Mouse (Mus musculus): ENCODE results near the gene Duxbl3.
"Not testable (repeated sequence)": the region's sequence is repeated elsewhere in the genome, so short reads cannot be mapped to it uniquely, and the experiment has no call there.

Duxbl3 gene

DNA sequence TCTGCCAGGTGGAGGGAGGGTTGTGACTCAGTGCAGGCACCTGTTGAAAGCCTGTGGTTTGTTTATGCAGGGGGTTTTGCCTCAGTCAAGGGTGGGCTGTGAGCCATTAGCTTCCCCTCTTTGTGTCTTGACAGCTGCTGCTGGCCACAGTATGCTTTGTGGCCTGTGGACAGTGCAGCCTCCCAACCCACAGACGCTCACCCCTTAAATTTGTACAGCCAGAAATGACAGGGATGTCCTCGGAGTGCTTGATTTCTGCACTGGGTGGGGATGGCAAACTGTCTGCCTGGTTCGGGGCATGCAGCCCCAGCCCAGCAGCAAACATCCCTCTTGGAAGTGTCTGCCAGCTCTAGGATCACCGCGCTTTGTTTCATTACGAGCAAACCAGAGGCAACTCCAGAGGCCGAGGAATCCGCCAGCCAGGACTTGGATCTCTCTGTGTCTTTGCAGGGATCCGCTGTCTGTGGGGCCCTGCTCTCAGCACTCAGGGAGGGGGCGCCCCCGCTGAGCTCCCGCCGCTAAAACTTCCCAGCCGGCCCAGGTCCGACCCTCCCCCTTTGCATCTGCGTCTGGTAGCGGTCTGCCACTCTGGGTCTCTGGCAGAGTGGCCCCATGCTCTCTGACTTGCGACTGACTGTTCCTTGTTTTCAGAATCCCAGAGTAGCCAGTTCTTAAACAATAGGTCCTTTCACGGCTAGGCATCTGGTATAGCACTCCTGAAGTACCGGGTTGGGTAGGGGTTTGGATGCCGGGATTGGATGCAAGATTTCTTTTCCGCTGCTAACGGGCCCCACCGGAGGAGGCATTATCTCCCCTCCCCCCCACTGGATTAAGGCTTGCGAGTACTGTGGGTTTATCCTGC, at the start of gene Duxbl3:
Duxbl3 (plus strand) TSS at position 207 of the 862 bp plus-strand sequence.
- not testable (repeated sequence) for DNase-seq (ENCODE audit: low spot score)

DNA sequence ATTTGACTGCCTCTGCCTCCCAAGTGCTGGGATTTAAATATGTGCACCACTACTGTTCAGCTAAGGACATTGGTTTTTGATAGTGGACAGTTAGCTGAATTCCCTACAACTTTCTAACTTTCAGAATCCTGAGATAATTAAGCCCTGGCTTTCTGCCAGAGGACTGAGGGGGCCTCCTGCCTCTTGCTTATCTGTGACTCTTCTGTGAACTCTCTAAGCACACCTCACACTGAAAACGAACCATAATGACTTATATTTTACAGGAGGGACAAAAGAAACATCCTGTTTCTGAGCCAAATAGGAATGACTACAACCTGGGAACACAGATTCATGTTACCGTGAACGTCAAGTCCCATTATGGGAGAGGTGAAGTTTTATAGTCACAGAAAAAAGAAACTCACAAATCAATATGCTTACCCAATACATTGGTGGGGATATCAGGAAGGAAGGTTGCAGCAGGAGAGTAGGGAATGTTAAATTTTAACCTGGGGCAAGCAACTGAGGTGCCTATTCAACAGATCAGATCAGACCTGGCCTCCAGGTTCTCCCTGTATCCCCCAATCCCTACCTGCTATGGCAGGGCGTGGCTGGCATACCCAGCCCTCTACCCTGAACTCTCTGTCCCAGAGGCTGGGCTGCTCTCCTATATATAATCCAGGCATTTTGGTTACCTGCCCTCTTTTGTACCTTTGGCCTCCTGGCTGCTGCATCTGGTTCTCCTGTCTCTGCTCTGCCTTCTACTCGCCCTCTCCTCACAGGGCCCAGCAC, 41.3 kb upstream of the Duxbl3 start:
- DNase-seq (ENCODE audit: low spot score) = not testable (repeated sequence)

DNA sequence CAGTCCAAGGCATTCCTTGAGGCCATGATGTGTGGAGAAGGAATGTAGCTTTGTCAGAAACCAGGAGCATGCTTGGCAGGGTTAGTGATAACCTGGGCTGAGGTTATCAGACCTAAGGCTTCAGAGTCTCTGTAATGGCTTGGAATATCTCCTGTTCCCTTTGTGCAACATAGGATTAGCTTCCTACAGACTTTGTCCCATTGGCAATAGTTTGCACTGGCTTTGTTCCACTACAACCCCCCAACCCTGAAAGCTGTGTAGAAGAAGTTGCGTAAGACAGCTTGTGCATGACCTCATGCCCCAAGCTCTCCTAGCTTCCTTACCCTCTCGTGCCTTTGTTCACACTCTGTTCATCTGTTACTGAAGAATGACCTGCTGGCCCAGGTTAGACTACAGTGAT, 20.6 kb upstream of the Duxbl3 start:
- not testable (repeated sequence) for DNase-seq (ENCODE audit: low spot score)

DNA sequence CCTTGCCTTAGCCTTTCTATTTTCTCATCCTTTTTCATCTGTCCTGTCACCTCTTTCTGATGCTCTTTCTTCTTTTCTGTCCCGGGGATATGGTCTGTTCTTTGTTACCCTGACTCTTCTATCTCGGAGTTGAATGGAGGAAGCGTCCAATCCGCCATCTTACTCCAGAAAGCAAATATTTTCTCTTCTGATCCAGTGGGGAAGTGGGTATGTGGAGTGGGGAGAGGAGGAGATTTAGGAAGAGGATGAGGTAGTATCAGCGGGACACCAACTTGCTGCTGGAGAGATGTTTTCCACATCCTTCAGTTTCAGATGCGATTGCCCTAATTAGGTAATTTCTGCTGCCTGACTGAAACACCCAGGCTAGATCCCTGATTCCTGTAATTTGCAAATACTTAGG, 967 bp downstream of the Duxbl3 start:
- not testable (repeated sequence) for DNase-seq (ENCODE audit: low spot score)

DNA sequence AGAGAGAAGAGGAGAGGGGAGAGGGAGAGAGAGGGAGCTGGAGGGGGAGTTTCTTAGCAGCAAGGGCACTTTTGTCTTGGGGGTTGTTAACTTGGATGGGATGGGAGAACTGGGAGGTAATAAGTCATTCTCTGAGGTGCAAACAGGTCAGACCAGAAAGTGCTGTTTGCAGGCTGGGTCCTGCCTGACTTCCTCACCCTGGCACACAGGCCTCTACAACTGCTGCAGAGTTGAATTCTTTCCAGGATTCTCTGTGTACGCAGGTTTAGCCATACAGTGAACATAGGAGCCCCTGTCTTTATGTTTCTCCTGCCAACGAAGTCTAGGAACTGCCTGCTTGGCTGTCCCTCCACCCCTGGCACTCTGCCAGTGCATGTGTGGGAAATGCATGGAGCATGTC, 29.0 kb downstream of the Duxbl3 start:
- DNase-seq (ENCODE audit: low spot score) = not testable (repeated sequence)

DNA sequence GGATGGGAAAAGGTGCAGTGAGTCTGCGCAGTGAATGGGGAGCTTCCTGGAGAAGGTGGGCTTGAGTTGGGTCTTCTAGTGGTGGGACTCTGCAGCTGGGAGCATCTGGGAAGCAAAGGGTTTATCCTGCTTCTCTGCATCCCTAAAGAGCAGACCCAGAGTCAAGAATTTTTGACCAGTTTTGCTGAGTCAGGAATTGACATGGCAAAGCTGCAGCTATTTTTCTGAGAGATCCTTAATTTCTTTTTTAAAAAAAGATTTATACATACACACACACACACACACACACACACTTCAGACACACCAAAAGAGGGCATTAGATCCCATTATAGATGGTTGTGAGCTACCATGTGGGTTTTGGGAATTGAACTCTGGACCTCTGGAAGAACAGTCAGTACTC, 36.1 kb downstream of the Duxbl3 start:
- no peak for DNase-seq (ENCODE audit: low spot score)

DNA sequence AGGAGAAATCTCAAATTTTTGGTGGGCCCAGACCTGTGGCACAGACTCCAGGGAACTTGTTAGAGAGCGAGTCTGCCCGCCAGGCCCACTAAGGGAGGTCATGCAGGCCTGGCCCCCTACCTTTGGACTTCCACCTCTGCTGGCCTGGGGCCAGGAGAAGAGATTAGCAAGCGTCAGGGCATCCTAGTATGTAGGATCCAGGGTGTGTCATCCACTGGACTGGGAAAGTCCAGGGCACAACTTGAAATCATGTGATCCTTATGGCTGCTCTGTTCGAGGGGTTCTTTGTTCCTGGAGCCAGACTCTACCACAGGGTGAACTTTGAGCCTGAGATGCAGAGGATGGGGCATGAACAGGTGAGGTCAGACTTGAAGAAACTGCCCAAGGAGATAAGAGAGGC, 39.3 kb downstream of the Duxbl3 start:
- no peak for DNase-seq (ENCODE audit: low spot score)

DNA sequence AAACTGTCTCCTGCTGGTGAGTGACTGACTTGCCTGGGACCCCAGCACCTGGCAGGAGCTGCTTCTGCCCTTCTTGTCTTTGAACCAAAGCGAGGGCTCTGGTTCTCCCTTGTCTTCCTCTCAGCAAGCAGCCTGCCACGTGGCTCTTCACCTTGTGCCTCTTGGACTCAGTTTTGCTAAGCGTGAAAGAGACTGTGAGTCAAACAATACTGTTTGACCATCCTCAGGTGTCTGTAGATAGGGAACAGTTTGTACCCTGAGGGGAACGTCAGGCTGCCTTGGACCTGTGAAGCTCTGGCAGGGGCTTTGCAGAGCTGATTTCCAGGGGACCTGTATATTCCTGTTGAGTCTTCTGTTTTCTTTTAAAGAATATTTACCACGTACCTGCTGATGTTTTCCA, 39.7 kb downstream of the Duxbl3 start:
- no peak for DNase-seq (ENCODE audit: low spot score)

DNA sequence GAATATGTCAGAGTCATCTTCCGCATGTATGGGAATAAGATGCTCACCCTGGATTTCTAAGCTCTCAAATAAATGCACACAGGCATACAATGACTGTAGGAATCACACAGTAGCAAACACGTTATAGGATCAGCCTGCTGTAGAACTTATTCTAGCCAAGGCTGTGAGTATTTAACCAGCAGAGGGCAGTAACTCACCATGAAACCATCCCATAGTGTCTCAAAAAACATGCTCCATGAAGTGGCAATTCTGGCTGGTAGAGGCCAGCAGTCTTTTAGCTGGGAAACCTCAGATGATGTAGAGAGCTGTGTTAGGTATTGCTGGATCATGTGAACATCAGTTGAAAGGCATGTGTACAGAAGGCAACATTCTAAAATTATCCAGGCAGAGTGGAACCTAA, 45.3 kb downstream of the Duxbl3 start:
- DNase-seq (ENCODE audit: low spot score) = peak; percentile 75

DNA sequence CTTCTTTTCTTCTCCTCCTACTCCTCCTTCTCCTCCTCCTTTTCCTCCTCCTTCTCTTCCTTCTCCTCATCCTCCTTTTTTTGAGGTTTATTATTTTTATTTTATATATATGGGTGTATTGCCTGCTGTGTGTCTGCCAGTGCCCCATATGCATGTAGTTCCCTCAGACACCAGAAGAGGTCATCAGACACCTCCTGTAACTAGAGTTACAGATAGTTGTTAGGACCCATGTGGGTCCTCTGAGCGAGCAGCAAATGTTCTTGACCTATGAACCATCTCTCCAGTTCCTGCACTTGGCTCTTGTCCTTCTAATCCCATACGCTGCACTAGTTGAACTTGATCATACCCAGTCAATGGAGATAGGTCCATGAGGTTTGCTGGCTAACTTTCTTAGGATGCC, 48.3 kb downstream of the Duxbl3 start:
- peak; percentile 13 for DNase-seq (ENCODE audit: low spot score)

DNA sequence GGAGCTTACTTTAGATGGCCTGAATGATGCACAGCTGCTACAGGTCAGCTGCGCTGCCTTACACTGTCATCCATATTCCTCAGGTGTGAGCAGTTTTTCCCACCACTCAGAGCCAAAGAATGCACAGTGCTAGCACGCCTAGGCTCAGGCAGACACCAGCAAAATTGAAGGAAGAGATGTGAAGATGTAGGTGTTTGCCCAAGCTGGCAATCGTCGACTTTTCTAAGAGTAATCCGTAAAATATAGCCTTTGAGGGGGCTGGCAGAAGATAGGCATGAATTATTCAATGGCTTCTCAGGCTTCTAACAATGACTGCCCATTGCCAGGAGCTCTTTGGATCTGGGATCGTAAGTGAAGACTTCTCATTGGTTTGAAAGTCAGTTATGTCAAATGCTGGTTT, 51.1 kb downstream of the Duxbl3 start:
- no peak for DNase-seq (ENCODE audit: low spot score)

DNA sequence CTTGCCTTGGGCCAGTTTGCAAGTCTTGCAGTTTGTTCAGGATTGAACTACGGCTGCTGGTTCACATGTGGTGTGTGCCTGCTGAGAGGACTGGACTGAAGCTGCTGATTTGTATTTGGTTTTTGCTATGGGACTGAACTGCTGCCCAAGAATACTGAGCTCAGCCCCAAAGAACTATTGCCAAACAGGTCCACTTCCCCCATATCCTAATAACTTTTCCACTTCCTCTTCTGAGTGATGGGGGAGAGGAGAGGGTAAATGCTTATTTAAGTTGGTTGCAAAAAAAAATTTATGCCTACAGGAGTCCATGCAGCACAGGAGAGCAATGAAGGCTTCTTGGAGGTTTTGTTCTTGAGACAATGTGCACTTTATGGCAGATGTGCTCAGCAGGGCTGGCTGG, 51.7 kb downstream of the Duxbl3 start:
- no peak for DNase-seq (ENCODE audit: low spot score)

DNA sequence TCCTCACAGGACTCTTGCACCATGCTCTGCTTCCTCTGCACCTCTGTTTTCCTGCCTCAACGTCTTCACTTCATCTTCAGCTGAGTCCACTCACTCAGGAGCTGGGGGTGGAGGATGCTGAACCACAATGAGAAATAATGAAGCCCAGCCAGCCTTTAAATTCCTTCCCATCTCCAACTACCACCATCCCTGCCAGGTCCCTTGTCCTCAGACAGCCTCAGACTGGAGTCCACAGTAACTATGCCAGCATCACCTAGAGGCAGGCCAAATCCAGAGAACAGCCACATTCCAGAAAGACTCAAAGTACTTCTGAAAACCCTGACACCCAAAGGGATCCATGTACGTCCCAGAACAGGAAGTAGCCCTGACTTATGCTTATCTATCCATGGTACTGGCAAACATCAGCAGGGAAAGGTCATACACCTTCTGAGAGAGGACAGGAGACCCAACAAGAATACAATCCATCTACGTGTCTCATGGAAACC, 58.5 kb downstream of the Duxbl3 start:
- DNase-seq (ENCODE audit: low spot score) = no peak

Measured in adipocyte (in vitro differentiated cells).